Mouse (Mus musculus) embryonic facial prominence, embryonic 13.5 days (tissue): ENCODE data around the gene Ehmt1. TPM values are rescaled to one million over a fixed set of nuclear protein-coding genes. Genes with fewer than 3 reads are reported as not detected.

Experiments
- ATAC-seq: fragments of 200-750 bp; cut with Nextera tagmentation; 2 replicates; pipeline ENCODE4 v1.8.0; 2017; ENCODE audit warnings: low read depth; ENCODE audit not compliant: insufficient number of reproducible peaks, insufficient read depth, low FRiP score, low TSS enrichment
- H3K27ac ChIP-seq: fragments of 300-500 bp; sonication (generic); 2 replicates; pipeline ENCODE4 v1.5.1; 2015; ENCODE audit warnings: moderate library complexity, mild to moderate bottlenecking, inconsistent platforms
- H3K27me3 ChIP-seq: fragments of 300-500 bp; sonication (generic); 2 replicates; pipeline ENCODE4 v1.6.1; 2015; ENCODE audit warnings: mild to moderate bottlenecking, inconsistent platforms
- H3K36me3 ChIP-seq: fragments of 300-500 bp; sonication (generic); 2 replicates; pipeline ENCODE4 v1.6.1; 2015; ENCODE audit warnings: mild to moderate bottlenecking, inconsistent platforms
- H3K4me1 ChIP-seq: fragments of 300-500 bp; sonication (generic); 2 replicates; pipeline ENCODE4 v1.6.1; 2015; ENCODE audit warnings: inconsistent platforms
- H3K4me2 ChIP-seq: fragments of 300-500 bp; sonication (generic); 2 replicates; pipeline ENCODE4 v1.6.1; 2015; ENCODE audit warnings: moderate library complexity, mild to moderate bottlenecking, inconsistent platforms
- H3K4me3 ChIP-seq: fragments of 300-500 bp; sonication (generic); 2 replicates; pipeline ENCODE4 v1.5.1; 2015; ENCODE audit warnings: mild to moderate bottlenecking, inconsistent platforms
- H3K9ac ChIP-seq: fragments of 300-500 bp; sonication (generic); 2 replicates; pipeline ENCODE4 v1.6.1; 2015; ENCODE audit warnings: mild to moderate bottlenecking, inconsistent platforms
- H3K9me3 ChIP-seq: fragments of 300-500 bp; sonication (generic); 2 replicates; pipeline ENCODE4 v1.6.1; 2016; ENCODE audit warnings: inconsistent platforms
- WGBS: fragments of 180-500 bp; shearing (Covaris S2); methylation state at CpG from one replicate; pipeline ENCODE4 v1.1.7; 2015; ENCODE audit warnings: mixed read lengths; 5-methylcytosine and 5-hydroxymethylcytosine counted together
- polyA plus RNA-seq: library from polyadenylated mRNA; unstranded; fragments of >200 nt; fragmentation: Nextera tagmentation; extraction: Ambion mirVana; gene quantifications from 2 replicates; pipeline ENCODE4 v1.2.1, GENCODE M21; 2015

Ehmt1 gene
- polyA plus RNA-seq, 1 experiment from 2014 or later = 115 TPM

DNA sequence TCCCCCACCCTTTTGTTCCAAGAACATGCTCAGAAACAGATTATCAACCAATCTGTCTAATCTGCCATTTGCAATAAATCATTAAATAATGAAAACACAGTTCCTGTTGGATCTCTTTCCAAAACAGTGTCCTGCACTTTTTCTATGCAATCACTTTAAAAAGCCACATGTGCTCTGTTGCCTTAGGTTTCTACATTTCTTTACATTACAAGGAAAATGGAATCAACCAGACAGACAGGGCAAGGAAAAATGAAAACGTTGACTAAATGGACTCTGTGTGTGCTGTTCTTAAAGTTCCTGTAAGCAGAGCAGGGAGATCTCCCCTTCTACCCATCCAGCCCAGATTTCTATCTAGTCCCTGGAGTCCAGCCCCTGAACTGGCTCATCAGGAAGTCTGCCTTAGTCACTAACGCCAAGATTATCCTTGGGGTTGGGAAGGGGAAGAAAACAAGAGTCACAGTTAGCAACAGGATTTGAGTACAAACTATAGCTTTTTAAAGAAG is 13.7 kb downstream of the Ehmt1 start:
- whole genome bisulfite sequencing = 21% methylated on average over 2 of the region's 2 CpGs
- Histone ChIP-seq H3K9me3 (no peaks in the 10 kb centered on the region), H3K9ac (no peak overlapping the region), H3K4me2 (no peak overlapping the region), H3K27ac (peak overlapping the region; percentile 52), H3K4me1 (peaks cover 30% of the 10 kb centered on the region), H3K36me3 (0 out of 2 replicates have a peak, but pooled peaks cover 10% of the 10 kb centered on the region), H3K27me3 (no peaks in the 10 kb centered on the region), H3K4me3 (no peak overlapping the region)
- no peak for ATAC-seq

DNA sequence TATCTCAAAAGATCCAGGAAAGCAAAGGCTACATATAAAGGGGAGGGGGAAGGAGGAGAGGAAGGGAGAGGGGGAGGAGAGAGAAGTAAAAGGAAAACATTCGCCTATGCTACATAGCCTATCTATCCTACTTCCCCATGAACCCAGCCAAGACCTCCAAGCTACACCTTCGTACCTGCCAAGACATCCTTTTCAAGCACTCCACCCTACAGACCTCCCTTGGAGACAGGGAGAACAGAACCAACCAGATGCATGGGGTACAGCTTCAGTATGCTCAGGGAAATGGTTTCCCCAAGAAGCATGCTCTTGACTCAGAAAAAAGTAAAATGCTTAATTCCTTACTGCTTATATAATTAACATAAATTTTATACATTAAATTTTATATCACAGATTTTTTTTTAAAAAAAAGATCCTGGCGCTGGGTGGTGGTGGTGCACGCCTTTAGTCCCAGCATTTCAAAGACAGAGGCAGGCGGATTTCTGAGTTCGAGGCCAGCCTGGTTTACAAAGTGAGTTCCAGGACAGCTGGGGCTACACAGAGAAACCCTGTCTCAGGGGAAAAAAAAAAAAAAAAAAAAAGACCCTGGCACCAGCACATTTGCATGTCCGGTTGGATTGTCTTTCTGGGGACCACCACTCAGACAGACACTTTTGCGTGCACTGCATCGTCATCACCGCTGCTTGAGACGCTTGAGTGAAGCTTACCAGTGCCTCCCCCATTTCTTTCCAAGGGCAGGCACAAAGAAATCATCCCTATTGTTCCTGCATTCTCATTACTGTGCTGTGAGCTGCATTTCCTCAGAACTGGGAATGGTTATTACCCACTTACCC is 14.4 kb downstream of the Ehmt1 start:
- Histone ChIP-seq H3K4me3 (no peak overlapping the region), H3K36me3 (0 out of 2 replicates have a peak, but pooled peaks cover 5% of the 10 kb centered on the region), H3K9ac (no peak overlapping the region), H3K4me1 (peaks cover 30% of the 10 kb centered on the region), H3K4me2 (no peak overlapping the region), H3K27me3 (no peaks in the 10 kb centered on the region), H3K9me3 (no peaks in the 10 kb centered on the region), H3K27ac (no peak overlapping the region)
- 78% methylated on average over 11 of the region's 11 CpGs for WGBS
- ATAC-seq = no peak

- Histone ChIP-seq H3K9me3 (no peaks in the 10 kb centered on the region), H3K4me1 (peaks cover 30% of the 10 kb centered on the region), H3K9ac (no peak overlapping the region), H3K36me3 (0 out of 2 replicates have a peak, but pooled peaks cover 3% of the 10 kb centered on the region), H3K27ac (no peak overlapping the region), H3K27me3 (no peaks in the 10 kb centered on the region), H3K4me3 (no peak overlapping the region), H3K4me2 (no peak overlapping the region)
- ATAC-seq = no peak
- 70% methylated on average over 6 of the region's 6 CpGs for WGBS
Measured at GRCm38 (mm10) chr2:24902999-24903398, 16.4 kb downstream of the Ehmt1 start.

GRCm38 (mm10) chr2:24901055-24901454 is 18.4 kb downstream of the Ehmt1 start:
- Histone ChIP-seq H3K9me3 (no peaks in the 10 kb centered on the region), H3K27ac (no peak overlapping the region), H3K27me3 (no peaks in the 10 kb centered on the region), H3K4me3 (no peak overlapping the region), H3K36me3 (peaks cover 8% of the 10 kb centered on the region; the same call in 1 of the 2 replicates), H3K4me2 (no peak overlapping the region), H3K4me1 (peaks cover 26% of the 10 kb centered on the region), H3K9ac (no peak overlapping the region)
- 52% methylated on average over 5 of the region's 5 CpGs for WGBS
- no peak for ATAC-seq

DNA sequence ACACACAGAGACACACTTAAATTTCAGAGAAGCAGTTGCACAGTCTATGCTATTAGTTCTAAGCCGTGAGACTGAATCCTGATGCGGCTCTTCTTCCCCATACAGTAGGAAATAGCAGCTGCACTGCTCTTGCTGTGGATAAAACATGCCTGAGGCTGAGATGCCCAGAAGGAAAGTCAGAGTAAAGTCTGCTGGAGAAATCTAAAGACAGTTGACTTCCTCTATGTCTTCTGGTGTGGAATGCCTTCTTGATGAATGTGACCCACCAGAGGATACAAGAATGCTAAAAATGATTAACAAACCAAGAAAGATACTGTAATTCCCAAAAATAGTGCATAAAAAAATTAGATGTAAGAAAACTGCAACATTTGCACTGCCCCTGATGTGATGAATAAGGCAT is 20.1 kb downstream of the Ehmt1 start:
- peaks cover 8% of the 10 kb centered on the region; the same call in 1 of the 2 replicates for H3K36me3 ChIP-seq
- no peaks in the 10 kb centered on the region for H3K27me3 ChIP-seq
- H3K27ac ChIP-seq = no peak overlapping the region
- H3K4me3 ChIP-seq = no peak overlapping the region
- 87% methylated on average over 2 of the region's 2 CpGs for WGBS
- H3K9me3 ChIP-seq = no peaks in the 10 kb centered on the region
- peaks cover 17% of the 10 kb centered on the region for H3K4me1 ChIP-seq
- no peak overlapping the region for H3K9ac ChIP-seq
- ATAC-seq = no peak
- H3K4me2 ChIP-seq = no peak overlapping the region

- Histone ChIP-seq H3K9me3 (no peaks in the 10 kb centered on the region), H3K27ac (no peak overlapping the region), H3K4me1 (peaks cover 13% of the 10 kb centered on the region), H3K36me3 (peaks cover 8% of the 10 kb centered on the region; the same call in 1 of the 2 replicates), H3K4me3 (no peak overlapping the region), H3K9ac (no peak overlapping the region), H3K27me3 (no peaks in the 10 kb centered on the region), H3K4me2 (no peak overlapping the region)
- no peak for ATAC-seq
- 79% methylated on average over 4 of the region's 4 CpGs for WGBS
Measured at GRCm38 (mm10) chr2:24896761-24897160, 22.7 kb downstream of the Ehmt1 start.

DNA sequence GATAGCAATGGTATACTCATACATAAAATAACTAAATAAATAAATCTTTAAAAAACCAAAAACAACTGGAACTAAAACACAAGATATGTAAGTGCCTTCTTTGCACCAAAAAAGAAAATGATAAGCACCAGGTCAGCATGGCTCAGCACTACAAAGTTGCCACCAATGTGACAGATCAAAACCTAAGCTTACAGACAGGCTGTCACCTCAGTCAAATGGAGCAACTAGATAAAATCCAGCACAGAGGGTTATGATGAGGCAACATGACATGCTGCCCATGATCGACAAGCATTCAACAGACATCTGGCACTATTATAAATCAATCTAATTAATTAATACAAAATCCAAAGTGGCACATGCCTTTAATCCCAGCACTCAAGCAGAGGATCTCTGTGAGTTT is 25.2 kb downstream of the Ehmt1 start:
- H3K4me2 ChIP-seq = no peak overlapping the region
- no peak overlapping the region for H3K27ac ChIP-seq
- H3K4me1 ChIP-seq = peaks cover 4% of the 10 kb centered on the region
- H3K9ac ChIP-seq = no peak overlapping the region
- H3K27me3 ChIP-seq = no peaks in the 10 kb centered on the region
- H3K4me3 ChIP-seq = no peak overlapping the region
- H3K9me3 ChIP-seq = no peaks in the 10 kb centered on the region
- H3K36me3 ChIP-seq = peaks cover 10% of the 10 kb centered on the region; the same call in 1 of the 2 replicates
- 91% methylated on average over 1 of the region's 1 CpGs for WGBS
- no peak for ATAC-seq

GRCm38 (mm10) chr2:24892318-24892717 is 27.1 kb downstream of the Ehmt1 start:
- Histone ChIP-seq H3K4me3 (no peak overlapping the region), H3K9ac (no peak overlapping the region), H3K4me1 (peaks cover 4% of the 10 kb centered on the region), H3K27me3 (no peaks in the 10 kb centered on the region), H3K9me3 (no peaks in the 10 kb centered on the region), H3K27ac (no peak overlapping the region), H3K4me2 (no peak overlapping the region), H3K36me3 (peaks cover 7% of the 10 kb centered on the region; the same call in 1 of the 2 replicates)
- WGBS = 79% methylated on average over 5 of the region's 5 CpGs
- ATAC-seq = no peak

GRCm38 (mm10) chr2:24890541-24891447 is 28.6 kb downstream of the Ehmt1 start:
- WGBS = 78% methylated on average over 6 of the region's 6 CpGs

GRCm38 (mm10) chr2:24888895-24889294 is 30.5 kb downstream of the Ehmt1 start:
- no peaks in the 10 kb centered on the region for H3K27me3 ChIP-seq
- no peaks in the 10 kb centered on the region for H3K9me3 ChIP-seq
- no peaks in the 10 kb centered on the region for H3K4me1 ChIP-seq
- 86% methylated on average over 5 of the region's 5 CpGs for WGBS
- H3K36me3 ChIP-seq = peaks cover 27% of the 10 kb centered on the region
- H3K9ac ChIP-seq = no peak overlapping the region
- no peak overlapping the region for H3K4me2 ChIP-seq
- no peak for ATAC-seq
- no peak overlapping the region for H3K27ac ChIP-seq
- no peak overlapping the region for H3K4me3 ChIP-seq

More at GRCm38 (mm10) chr2:24890541-24891447, 28.6 kb downstream of the Ehmt1 start:
- ATAC-seq = no peak
- Histone ChIP-seq H3K9me3 (no peaks in the 10 kb centered on the region), H3K4me3 (no peak overlapping the region), H3K27me3 (no peaks in the 10 kb centered on the region), H3K4me2 (no peak overlapping the region), H3K36me3 (peaks cover 16% of the 10 kb centered on the region), H3K4me1 (no peaks in the 10 kb centered on the region), H3K9ac (no peak overlapping the region), H3K27ac (no peak overlapping the region)

- H3K27me3 ChIP-seq = no peaks in the 10 kb centered on the region
- ATAC-seq = no peak
- H3K4me2 ChIP-seq = no peak overlapping the region
- H3K36me3 ChIP-seq = peaks cover 72% of the 10 kb centered on the region
- H3K4me3 ChIP-seq = no peak overlapping the region
- H3K4me1 ChIP-seq = no peaks in the 10 kb centered on the region
- no peak overlapping the region for H3K27ac ChIP-seq
- H3K9ac ChIP-seq = no peak overlapping the region
- no peaks in the 10 kb centered on the region for H3K9me3 ChIP-seq
- 86% methylated on average over 2 of the region's 2 CpGs for WGBS
Measured at GRCm38 (mm10) chr2:24880686-24881085, 38.7 kb downstream of the Ehmt1 start.
